9 mouse cellular contexts compared by ENCODE assay signal in the genomic region with DNA sequence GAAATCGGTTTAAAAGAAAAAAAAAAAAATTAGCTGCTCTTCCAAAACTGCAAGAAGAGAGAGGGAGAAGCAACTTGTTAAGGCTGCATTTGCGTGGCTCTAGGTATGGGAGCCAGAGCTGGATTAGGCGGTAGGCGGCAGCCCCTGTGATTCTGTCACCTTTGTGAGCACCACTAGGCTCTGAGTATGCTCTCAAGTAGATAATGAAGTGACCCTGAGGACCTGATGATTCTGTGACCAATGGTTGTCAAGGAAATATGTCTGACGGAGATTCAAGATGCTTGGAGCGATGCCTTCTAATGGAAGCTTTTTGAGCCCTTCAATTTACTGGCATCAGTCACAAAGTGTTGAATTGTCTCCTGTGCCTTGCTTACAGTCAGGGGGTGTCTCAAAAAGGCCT.
DNase-seq lines count a peak whose midpoint lies in the region; ATAC-seq and TF ChIP-seq lines count a peak whose summit lies in the region.
"Had no signal": no experiment of that assay in that cellular context is flagged by ENCODE, and none has a peak within 500 bp of the region (broad histone marks: within the 10 kb centered on the region; RNA-seq: fewer than 3 reads in every experiment).

No protein-coding gene starts in this region.

- no peak for DNase-seq in lung, embryonic 14.5 days
- DNase-seq in lung, adult 18-20 months, result no peak
- DNase-seq in thymus, postnatal 25 days, result no peak
- no peak for DNase-seq in lung, adult 2 months
- no peak for DNase-seq in adipocyte (ENCODE audit: low spot score)
- DNase-seq: thymus, adult 2 months had no signal

- H3K27ac ChIP-seq in lung, embryonic 14.5 days (ENCODE audit: low read depth), result no peak overlapping the region
- H3K27ac ChIP-seq in forebrain, embryonic 15.5 days (replicated peaks), result peak overlapping the region; percentile 99
- peak overlapping the region; percentile 98 for H3K27ac ChIP-seq in limb, embryonic 12.5 days
- no peak overlapping the region for H3K27ac ChIP-seq in stomach, embryonic 14.5 days (ENCODE audit: low read length)

- peak overlapping the region; percentile 75 for H3K4me3 ChIP-seq in lung, embryonic 14.5 days (ENCODE audit: low read depth, low read length)
- peak overlapping the region; percentile 57 for H3K4me3 ChIP-seq in forebrain, embryonic 15.5 days
- H3K4me3 ChIP-seq in limb, embryonic 12.5 days (replicated peaks), result peak overlapping the region; percentile 93
- H3K4me3 ChIP-seq in stomach, embryonic 14.5 days (ENCODE audit: low read depth, low read length), result peak overlapping the region; percentile 82; the same call in 1 of the 2 replicates
- no peak overlapping the region for H3K4me3 ChIP-seq in lung, adult 2 months (replicated peaks; ENCODE audit: extremely low read depth, low read depth, low read length)

- H3K9me3 ChIP-seq in lung, embryonic 14.5 days (ENCODE audit: low read depth, low read length), result no peaks in the 10 kb centered on the region
- H3K9me3 ChIP-seq in forebrain, embryonic 15.5 days, result no peaks in the 10 kb centered on the region
- no peaks in the 10 kb centered on the region for H3K9me3 ChIP-seq in limb, embryonic 12.5 days
- no peaks in the 10 kb centered on the region for H3K9me3 ChIP-seq in stomach, embryonic 14.5 days (ENCODE audit: control insufficient read depth, low read depth, low read length)

- H3K36me3 ChIP-seq in lung, embryonic 14.5 days (ENCODE audit: insufficient read depth), result peaks cover 7% of the 10 kb centered on the region; the same call in 1 of the 2 replicates
- 0 out of 2 replicates have a peak, but pooled peaks cover 2% of the 10 kb centered on the region for H3K36me3 ChIP-seq in forebrain, embryonic 15.5 days
- peaks cover 11% of the 10 kb centered on the region; the same call in 1 of the 2 replicates for H3K36me3 ChIP-seq in limb, embryonic 12.5 days
- H3K36me3 ChIP-seq in stomach, embryonic 14.5 days (ENCODE audit: control insufficient read depth, insufficient read depth, low read length), result no peaks in the 10 kb centered on the region; the same call in 1 of the 2 replicates

- no peaks in the 10 kb centered on the region for H3K27me3 ChIP-seq in lung, embryonic 14.5 days (ENCODE audit: insufficient read depth, low read length)
- no peaks in the 10 kb centered on the region for H3K27me3 ChIP-seq in forebrain, embryonic 15.5 days
- no peaks in the 10 kb centered on the region for H3K27me3 ChIP-seq in limb, embryonic 12.5 days
- H3K27me3 ChIP-seq in stomach, embryonic 14.5 days (ENCODE audit: control insufficient read depth, insufficient read depth, low read length), result no peaks in the 10 kb centered on the region

- WGBS in lung, embryonic 14.5 days, result 50% methylated on average over 6 of the region's 6 CpGs
- 6% methylated on average over 6 of the region's 6 CpGs for WGBS in forebrain, embryonic 15.5 days
- WGBS in limb, embryonic 12.5 days, result 23% methylated on average over 6 of the region's 6 CpGs
- 41% methylated on average over 6 of the region's 6 CpGs for WGBS in stomach, embryonic 14.5 days
- WGBS in lung, adult 2 months, result 89% methylated on average over 6 of the region's 6 CpGs

- TF ChIP-seq POLR2A in lung, adult 2 months (IDR thresholded peaks at IDR 0.05; ENCODE audit: borderline replicate concordance, extremely low read depth, low read depth, low read length), result no peak

- no peak overlapping the region; the same call in 1 of the 2 replicates for H3K9ac ChIP-seq in lung, embryonic 14.5 days
- H3K9ac ChIP-seq in forebrain, embryonic 15.5 days (replicated peaks), result peak overlapping the region; percentile 87
- peak overlapping the region; percentile 98 for H3K9ac ChIP-seq in limb, embryonic 12.5 days (replicated peaks)
- H3K9ac ChIP-seq in stomach, embryonic 14.5 days (replicated peaks; ENCODE audit: low read depth, low read length), result 0 out of 2 replicates have a peak overlapping the region, but pooled peaks have one; percentile 7

- no peak for TF ChIP-seq CTCF in lung, embryonic 14.5 days (IDR thresholded peaks at IDR 0.05; ENCODE audit: low read depth)
- TF ChIP-seq CTCF in lung, adult 2 months (IDR thresholded peaks at IDR 0.05; ENCODE audit: insufficient read depth, low read length), result no peak

- peaks cover 3% of the 10 kb centered on the region; the same call in 1 of the 2 replicates for H3K4me1 ChIP-seq in lung, embryonic 14.5 days (ENCODE audit: insufficient read depth)
- H3K4me1 ChIP-seq in forebrain, embryonic 15.5 days, result peaks cover 57% of the 10 kb centered on the region
- peaks cover 43% of the 10 kb centered on the region for H3K4me1 ChIP-seq in limb, embryonic 12.5 days (replicated peaks)
- peaks cover 17% of the 10 kb centered on the region; the same call in 1 of the 2 replicates for H3K4me1 ChIP-seq in stomach, embryonic 14.5 days (ENCODE audit: control insufficient read depth, insufficient read depth, low read length)
- no peaks in the 10 kb centered on the region for H3K4me1 ChIP-seq in lung, adult 2 months (ENCODE audit: control insufficient read depth, insufficient read depth, low read length)

- peak overlapping the region; percentile 78 for H3K4me2 ChIP-seq in lung, embryonic 14.5 days
- peak overlapping the region; percentile 73 for H3K4me2 ChIP-seq in forebrain, embryonic 15.5 days (replicated peaks)
- H3K4me2 ChIP-seq in limb, embryonic 12.5 days, result peak overlapping the region; percentile 77
- H3K4me2 ChIP-seq in stomach, embryonic 14.5 days (replicated peaks; ENCODE audit: low read depth, low read length), result peak overlapping the region; percentile 75

- ATAC-seq in lung, embryonic 14.5 days (ENCODE audit: insufficient read depth), result no peak
- no peak for ATAC-seq in forebrain, embryonic 15.5 days (replicated peaks)
- ATAC-seq in limb, embryonic 12.5 days (ENCODE audit: insufficient number of reproducible peaks, insufficient read depth, low FRiP score, low TSS enrichment, low read depth), result no peak
- no peak for ATAC-seq in stomach, embryonic 14.5 days (ENCODE audit: insufficient number of reproducible peaks, insufficient read depth, low FRiP score, low read depth)

Comparison
In these comparisons a context has a peak if more than half of its experiments do, and no peak if none do; other contexts are left out.
1. H3K27ac ChIP-seq: peak in forebrain, embryonic 15.5 days (single experiment) and limb, embryonic 12.5 days (single experiment); none in lung, embryonic 14.5 days (single experiment) and stomach, embryonic 14.5 days (single experiment).
2. Peak in every context shown above with its lines, with median percentiles within 50 percentile points of each other: H3K4me2 ChIP-seq.